Mouse (Mus musculus) fibroblast of lung, adult 2 months (primary cell): ENCODE measurements around the gene Gpc4.

Source experiments
- DNase-seq: peaks from one replicate; pipeline ENCODE4 v3.0.0-alpha.2; 2011; ENCODE audit warnings: low read depth

Gene Gpc4

DNA sequence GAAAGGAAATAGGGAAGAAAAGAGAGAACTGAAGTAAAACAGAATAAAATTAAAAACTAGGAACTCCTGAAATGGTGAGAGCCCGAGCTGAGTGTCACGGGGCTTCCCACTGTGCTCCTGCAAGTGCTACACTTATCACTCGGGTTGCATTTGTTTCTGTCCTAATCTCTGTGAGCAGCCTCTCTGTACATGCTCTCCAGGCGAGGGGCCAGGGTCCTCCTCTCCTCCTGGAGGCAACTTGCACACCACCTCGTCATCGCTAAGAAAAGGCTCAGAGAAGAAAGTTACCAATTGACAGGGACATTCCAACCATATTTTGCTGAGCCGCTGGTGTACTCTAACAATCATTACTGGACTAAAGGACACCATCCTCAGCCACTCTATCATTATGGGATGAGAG, 14.0 kb downstream of the Gpc4 start:
- DNase-seq, result no peak

DNA sequence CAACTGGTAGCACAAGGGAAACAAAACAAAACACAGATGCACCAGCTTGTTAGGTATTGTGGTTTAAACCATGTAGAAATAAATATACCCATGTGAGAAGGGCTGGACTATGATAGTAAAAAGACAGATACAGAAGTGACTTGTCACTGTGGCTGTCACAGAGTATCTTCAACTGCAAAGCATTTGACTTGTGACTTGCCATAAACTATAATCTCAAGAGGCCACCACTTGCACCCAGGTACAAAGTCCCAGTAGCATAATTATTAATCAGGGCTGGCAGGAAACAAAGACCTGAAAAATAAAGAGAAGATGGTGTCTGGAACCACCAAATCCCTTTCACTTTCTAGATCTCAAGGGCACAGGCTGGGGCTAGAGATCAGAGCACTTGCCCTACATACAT, 19.5 kb downstream of the Gpc4 start:
- no peak for DNase-seq

DNA sequence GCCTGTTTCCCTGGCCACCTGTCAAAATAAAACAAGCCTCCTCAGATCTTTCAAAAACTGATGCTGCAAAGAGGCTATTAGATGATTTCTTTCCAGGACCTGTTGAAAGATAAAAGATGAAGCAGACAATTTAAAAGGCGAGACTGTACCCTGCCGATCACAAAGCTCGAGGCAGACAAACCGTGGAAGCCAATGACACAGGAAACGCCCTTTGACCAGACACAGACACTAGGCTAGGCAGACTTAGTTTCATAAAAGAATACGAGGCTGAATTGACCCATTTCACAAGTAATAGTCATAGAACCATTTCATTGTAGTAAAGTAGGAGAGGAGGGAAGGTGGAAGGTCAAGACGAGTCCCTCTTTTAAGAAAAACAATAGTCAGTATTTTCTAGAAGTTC, 20.6 kb downstream of the Gpc4 start:
- no peak for DNase-seq

DNA sequence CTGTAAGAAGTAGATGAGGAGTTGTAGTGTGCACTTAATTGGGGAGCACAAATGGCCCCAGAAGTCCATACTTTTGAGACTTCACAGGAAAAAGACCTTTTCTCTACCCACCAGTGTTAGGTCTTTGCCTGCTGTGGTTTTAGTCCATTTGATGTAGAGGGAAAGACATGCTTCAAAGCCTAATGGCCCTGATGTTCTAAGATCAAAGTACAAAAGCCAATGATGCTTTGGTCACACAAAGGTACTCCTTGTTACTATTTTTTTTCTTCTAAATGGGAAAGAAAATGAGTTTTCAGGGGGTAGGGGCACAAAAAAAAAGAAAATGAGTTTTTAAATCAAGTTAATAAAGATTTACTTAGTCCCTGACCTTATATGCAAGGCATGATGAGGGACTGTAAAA, 24.7 kb downstream of the Gpc4 start:
- no peak for DNase-seq

DNA sequence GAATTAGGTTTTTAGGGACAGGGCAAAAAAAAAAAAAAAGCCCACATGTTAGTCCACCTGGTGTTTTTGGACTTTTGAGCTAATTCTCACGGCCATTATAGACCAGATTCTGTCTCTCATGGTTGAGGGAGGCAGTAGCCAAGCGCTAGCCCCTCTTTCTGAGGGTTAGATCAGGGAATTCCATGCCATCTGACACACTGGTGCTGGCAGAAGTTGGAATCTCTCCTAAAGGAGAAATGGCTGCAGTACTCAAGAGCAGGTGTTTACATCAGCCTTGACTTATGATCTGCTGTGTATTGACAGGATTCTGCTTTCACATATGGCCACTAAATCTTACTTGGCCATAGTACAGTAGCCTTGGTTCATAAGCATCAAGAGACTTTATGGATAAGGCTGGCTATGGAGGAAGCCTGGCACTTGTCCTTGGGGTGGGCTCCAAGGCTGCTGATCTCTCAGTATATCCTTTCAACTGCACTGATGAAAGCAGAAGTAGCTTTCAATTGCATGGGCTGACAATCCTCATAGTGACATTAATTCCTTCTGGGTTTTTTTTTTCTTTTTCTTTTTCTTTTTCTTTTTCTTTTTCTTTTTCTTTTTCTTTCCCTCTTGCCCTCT, 26.5 kb downstream of the Gpc4 start:
- no peak for DNase-seq

DNA sequence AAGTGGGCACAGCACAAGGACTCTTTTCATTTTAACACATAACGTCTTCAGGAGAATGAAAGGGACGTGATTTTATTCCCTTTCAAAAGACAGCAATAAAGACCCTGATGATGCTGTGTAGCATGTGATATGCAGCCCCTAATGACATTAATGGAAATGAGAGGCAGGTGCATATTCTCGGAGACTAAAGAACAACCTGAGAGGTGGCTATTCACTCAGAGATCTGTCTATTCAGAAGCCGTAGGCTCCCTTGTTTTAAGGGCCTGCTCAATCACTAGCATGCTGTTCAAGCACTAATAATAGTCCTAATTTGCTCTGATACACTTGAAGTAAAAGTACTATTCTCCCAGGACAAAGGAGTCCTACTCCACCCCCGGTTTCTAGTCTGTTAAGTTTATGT, 27.0 kb downstream of the Gpc4 start:
- no peak for DNase-seq

DNA sequence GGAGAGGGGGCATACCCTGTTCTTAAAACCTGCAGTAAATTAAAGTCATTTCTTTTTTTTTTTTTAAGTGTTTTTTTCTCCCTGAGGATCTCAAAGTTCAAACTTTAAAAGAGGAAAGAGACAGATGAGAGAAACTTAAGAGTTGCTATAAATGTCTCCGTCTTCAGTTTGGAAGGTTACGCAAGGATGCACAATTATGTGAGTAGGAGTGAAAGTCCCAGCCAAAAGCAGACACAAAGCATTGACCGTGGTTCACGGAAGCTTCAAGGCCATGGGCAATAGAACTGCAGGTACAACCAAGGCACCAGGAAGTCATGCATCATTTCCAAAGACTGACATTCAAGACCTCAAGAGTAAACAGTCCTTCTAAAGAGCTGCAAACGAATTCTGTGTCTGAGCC, 28.5 kb downstream of the Gpc4 start:
- no peak for DNase-seq

DNA sequence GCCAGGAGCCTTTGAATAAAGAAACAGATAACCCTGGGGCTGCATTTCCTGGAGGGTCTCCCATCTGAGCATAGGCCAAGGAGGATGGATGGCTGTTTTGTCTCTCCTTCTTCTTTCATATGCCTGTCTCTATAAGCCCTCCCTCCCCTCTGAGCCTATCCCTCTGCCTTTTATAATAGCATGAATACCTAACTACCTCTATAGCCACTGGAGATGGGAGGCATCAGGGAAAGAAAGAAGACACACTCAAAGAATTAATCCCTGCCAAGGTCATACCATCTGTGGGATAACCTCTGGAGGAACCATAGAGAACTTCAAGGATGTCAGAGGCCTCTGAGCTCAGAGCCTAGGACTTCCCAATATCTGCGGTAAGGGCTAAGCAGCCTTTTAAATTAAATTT, 35.4 kb downstream of the Gpc4 start:
- no peak for DNase-seq

DNA sequence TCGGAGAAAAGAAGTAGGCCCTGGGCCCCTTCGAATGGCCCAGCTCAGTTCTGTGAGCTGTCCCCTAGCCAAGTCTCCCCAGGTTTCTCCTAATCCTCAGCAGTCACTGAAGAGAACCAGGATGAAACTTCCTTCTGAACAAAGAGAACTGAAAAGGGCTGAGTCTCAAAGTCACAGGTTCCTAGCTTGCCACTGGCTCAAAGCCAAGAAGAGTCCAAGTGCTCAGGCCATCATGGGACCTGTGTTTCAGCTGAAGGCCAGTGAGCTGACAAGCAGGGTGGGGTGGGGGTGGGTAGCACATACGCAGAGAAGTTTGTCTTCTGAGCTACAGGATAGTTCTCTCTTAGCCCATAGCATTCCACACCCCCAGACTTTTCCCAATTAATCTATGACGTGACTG, 36.3 kb downstream of the Gpc4 start:
- no peak for DNase-seq

DNA sequence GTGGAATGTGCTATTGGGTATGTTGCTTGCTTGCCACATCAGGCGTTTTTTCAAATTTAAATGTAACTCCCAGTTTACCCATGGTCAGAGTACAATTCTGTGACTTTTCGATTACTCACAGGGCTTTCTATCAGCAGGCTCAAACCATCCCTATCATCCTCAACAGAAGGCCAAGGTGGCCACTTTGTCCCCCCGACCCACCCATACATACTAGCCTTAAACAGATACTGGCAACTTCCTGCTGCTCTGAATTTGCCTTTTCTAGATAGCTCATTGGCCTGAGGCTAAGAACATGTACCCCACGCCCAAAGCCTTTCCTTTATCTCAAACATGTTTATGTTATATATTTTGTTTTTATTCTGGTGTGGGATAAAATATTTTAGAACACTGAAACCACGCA, 51.4 kb downstream of the Gpc4 start:
- DNase-seq, result no peak

DNA sequence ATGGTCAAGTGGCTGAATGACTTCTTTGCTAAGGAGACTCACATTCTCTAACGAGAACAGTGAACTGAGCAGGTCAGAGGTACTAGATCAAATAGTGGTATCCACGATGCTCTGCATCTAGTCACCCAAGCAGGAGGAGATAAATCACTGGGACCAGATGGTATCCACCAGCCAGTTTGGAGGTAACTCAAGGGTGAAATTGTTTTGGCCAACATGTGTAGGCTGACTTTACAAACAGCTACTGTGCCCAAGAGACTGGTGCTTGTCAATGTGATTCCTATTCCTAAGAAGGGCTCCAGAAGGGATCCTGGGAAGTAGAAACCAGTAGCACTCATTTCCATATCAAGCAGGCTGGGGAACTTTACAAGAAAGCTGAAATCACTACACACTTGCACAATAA, 55.4 kb downstream of the Gpc4 start:
- no peak for DNase-seq

DNA sequence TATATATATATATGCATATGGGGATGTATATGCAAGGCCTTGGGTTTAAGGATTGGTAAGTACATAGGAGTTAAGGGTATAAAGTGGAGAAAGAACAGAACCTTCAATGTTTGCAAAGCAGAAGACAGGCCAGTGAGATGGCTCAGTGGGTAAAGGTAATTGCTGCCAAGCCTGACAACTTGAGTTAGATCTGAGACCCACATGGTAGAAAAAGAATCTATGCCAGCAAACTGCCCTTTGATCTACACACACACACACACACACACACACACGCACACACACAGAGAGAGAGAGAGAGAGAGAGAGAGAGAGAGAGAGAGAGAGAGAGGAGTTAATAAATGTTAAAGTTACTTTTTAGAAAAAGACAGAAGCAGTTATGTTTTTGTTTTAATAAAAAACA, 56.1 kb downstream of the Gpc4 start:
- DNase-seq, result no peak

DNA sequence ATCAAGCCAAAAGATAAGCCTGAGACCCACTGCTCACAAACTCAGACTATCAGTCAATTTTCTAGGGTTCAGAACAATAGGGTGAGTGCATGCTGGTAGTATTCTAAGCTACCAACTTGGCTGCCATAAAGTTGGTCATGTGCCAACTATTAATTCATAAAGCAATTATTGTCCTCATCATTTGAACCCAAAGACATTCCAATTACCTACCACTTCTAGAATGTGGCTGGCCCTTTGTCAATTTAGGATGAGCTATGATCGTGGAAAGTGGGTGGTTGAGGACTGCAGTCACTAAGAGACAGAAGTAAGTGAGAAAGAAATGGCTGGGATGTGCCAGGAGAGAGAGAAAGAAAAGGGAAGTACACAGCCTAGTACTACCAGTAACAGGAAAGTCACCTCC, 61.3 kb downstream of the Gpc4 start:
- no peak for DNase-seq

DNA sequence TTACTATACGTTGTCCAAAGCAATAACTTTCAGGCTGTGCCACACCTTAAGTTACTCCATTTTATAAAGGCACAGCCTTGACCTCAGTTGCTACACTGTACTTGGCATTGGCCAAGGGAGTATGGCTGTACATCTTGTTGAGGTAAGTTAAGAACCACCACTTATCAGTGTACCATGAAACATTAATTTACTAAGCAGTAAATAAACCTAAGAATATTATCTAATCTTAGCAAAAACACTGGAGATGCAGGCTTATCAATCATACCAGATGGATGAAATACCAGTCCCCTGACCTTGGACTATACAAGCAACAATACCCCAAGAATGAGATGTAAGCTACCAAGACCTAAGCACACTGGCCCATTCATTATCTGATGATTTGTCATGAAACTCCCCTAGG, 63.1 kb downstream of the Gpc4 start:
- no peak for DNase-seq

DNA sequence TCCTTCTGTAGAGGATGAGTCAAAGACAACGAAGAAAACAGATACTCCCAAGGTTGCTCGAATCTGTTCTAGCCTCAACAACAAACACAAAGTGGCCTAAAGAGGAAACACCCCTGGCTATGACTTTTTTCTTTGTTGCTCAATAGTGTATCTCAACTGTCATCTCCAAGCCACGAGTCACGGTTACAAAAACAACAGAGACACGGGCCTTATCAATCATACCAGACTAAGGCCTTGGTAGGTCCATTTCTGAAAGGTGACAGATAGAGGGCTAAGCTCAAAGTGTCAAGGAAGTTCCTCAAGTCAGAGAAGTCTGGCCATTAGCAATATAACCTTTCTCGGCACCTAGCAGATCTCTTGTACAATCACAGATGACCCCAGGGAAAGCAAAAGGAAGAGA, 63.6 kb downstream of the Gpc4 start:
- DNase-seq, result no peak

DNA sequence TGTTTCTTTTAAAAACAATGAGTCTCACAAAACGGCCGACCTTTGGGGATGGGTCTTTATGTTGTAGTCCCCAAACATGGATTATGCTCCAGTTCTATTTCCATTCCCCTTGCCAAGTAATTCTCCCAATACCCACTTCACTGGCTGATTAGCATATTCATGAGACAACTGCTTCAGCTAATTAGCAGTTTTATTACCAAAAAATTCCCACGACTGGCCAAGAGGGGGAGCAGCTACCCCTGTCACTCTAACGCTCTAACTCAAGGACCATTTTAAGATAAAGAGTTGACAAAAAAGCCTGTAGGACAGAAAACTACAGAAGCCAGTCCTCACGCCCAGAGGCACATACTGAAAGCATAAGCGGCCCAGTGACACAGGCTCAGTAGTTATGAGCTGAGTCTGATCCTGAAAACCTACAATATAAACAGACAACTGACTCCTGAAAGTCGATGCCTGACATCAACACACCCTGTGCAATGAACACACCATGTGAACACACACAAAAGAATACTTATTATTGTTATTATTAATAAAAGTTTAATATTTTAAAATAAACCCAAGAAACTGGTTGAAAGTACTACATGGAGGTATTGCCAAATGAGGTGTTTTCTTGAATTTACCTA, 77.2 kb downstream of the Gpc4 start:
- no peak for DNase-seq

DNA sequence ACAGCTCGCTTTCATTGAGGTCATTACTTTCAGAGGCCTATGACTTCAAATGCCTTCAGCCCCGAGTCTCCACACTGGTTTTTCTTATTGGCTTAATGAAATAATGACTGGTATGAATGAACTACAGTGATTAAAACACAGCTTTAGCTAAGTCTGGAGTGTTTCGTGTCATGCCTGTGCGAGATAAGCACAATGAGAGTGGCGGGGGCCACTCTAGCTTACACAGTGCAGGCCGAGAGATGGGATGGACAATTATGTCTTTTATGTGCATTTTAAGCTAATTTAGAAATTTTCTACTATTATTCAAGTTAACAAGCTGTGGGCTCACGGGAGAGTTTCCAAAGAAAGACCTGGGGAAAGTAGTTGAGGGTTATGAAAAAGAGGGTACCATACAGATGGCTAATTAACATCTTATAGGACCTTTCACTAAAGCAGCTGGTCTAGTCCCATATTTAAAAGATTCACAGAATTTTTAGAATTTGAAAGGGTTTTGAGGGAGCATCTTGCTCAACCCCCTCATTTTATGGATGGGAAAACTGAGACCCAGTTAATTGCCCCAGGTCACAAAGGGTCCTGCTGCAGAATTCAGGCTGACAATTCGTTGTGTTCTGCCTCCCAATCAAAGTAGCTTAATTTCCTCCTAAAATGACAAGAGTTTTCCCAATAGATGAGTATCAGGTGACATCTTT, 78.0 kb downstream of the Gpc4 start:
- DNase-seq, result no peak

DNA sequence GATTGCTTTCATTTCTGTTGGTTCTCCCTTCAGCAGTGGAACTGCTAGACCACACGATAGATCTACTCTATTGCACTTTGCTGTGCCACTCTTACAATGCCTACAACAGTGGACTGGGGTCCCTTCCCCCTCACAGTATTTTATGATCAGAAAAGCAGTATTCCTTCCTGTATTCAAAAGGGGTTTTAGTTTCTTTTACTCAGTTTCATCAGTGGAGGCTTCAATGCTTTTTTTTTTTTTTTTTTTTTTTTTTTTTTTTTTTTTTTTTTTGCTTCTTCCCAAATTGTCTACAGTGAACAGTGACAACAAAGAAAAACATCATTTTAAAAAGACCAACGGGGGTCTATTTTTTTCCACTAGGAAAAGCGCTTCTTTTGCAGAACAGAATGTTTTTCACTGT, 81.5 kb downstream of the Gpc4 start:
- no peak for DNase-seq

DNA sequence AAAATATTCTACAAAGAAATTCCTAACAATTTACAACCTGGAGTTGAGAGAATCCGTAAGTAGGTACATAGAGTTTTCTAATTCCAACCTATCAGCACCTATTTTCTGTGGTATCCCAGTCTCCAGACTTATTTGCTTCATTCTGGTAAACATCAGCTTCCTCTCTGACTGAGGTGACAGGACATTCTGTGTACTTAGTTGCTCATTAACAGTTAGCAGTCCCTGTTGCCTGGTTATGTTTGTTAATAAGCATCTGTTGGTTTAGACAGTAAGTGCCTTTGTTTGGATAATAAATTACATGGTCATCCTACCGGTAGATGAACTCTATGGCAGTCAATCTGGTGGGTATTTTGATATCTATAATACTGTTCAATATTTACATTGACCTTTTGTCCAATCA, 92.6 kb downstream of the Gpc4 start:
- no peak for DNase-seq

DNA sequence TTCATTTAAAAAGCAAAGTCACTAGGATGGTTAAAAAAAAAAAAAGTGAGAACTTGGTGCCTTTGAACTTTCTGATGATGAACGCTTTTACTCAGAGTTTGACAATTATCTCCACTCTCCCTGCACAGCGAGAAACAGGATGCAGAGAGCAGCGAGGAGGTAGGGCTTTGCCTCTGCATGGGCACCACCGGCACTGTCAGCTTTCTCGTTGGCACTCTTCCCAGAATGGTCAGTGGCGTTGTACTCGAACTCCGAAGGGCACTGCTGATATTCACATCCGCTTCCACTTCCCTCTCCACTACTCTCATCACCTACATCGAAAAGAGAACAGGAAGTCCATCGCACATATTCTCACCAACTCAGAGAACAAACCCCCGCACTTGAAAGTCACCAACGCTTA, 111.6 kb downstream of the Gpc4 start:
- DNase-seq, result no peak

DNA sequence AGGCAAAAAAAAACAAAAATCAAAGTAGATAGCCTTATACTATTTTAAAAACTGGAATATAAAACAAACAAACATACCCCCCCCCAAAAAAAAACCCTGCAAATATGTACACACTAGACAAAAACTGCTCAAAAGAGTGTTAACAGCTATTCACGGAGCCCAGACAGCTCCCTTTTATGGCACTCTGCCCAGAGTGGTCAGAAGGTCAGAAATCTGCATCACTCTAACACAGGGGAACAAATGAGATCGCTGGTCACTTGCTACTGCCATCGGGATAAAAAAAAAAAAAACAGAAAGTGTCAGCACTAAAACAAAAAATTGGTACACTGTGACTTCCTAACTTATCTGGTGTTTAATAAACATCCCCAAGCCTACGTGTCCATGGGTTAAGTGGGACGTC, 113.0 kb downstream of the Gpc4 start:
- no peak for DNase-seq

DNA sequence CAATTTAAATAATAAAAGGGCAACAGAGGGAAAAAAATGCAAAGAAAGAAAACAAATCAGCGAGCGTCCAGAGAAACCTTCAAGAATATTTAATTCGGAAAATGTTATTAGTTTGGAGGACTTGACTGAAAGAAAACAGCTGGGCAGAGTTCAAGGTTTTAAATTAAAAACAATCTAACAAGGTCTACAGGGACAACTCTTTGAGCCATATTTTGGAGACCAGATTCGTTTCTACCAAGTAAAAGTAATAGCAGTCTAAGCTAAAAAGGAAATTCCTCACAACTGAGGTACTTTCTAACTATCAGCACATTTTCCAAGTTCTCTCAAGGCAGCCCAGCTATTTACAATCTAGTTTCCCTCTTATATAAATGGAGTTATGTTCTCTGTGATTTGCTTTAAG, 114.1 kb downstream of the Gpc4 start:
- no peak for DNase-seq

DNA sequence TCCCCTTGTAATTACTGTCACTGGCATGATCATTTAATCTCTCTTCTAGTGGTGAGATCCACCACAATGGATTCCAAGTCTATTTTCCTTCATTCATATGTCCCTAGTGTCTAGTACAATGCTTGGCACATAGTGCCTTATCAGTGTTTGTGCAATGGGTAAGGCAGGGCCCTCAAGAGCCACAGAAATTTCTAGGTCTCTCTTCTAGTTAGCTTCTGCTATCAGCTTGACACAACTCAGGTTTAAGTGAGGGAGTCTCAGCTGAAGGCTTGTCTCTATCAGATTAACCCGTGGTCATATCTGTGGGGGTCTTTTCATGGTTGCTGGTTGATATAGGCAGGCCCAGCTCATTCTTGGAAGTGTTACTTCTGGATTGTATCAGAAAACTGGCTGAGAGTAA, 125.2 kb downstream of the Gpc4 start:
- no peak for DNase-seq

DNA sequence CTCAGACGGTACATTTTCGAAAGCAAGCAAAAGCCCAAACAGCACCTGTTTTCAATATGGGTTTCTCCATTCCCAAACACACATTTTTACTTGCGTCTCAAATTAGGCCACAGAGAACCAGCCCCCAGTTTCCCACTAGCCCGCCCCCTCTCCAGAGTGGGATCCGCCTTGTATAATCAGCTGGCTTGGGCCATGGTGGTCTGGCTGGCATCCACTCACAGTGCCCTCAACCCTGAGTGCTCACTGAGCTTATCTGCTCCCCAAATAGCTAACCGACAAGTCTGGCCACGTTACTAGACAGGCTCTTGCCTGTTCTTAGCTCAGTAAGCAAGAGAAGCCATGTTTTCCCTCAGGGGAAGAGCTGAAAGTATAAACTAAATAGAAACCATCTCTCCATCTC, 134.9 kb downstream of the Gpc4 start:
- DNase-seq, result peak; percentile 27
